7 mouse cellular contexts compared by ENCODE assay signal in the genomic region with DNA sequence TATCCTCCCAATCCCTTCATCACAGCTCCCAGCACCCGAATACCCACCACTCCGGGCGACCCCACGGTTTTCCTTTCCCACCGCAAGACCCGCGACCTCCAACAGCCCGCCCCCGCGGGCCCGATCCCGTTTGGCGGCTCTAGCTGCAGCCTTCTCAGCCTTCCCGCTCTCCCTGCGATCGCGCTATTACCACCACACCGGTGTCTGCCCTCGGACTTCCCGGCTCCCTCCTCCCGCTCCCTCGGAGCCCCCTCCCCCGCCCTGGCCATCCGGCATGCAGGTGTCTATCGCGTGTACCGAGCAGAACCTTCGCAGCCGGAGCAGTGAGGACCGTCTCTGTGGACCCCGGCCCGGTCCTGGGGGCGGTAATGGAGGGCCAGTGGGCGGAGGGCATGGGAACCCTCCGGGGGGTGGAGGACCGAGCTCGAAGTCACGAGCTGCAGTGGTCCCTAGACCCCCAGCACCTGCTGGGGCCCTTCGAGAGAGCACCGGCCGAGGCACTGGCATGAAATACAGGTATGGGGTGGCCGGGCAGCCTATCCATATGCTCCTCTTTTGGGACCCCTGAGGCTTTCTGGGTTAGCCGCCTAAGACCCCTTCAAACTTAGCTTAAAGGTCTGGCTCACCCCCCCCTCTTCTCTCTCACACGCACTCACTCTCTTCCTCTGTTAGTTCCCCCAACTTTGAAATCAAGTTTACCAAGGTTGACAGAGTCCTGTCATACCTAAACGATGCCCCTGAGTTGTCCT. TPM values are rescaled to one million over a fixed set of nuclear protein-coding genes. Genes with fewer than 3 reads are reported as not detected.
DNase-seq lines count a peak whose midpoint lies in the region; ATAC-seq lines count a peak whose summit lies in the region.

No protein-coding gene starts in this region.

- peak; percentile 36 for DNase-seq in left cerebral cortex, postnatal 4 days
- no peak for DNase-seq in left cerebral cortex, postnatal 25 days (ENCODE audit: low spot score in 2 of 2)
- peak; percentile 66 for DNase-seq in cerebellum, adult 9-11 months
- no peak for DNase-seq in liver, embryonic 11.5 days (ENCODE audit: low spot score)

- intact Hi-C loops in left cerebral cortex, postnatal 4 days (cut with DNase I), result no loop called here
- intact Hi-C loops in left cerebral cortex, postnatal 25 days (cut with DNase I), result no loop called here

- no peaks in the 10 kb centered on the region for H3K27me3 ChIP-seq in forebrain, embryonic 16.5 days (replicated peaks; ENCODE audit: control insufficient read depth, insufficient read depth, low read length)
- H3K27me3 ChIP-seq in liver, embryonic 11.5 days (replicated peaks; ENCODE audit: control insufficient read depth, insufficient read depth, low read length), result peaks cover 48% of the 10 kb centered on the region
- H3K27me3 ChIP-seq in stomach, embryonic 16.5 days (ENCODE audit: control insufficient read depth, insufficient read depth, low read length), result peaks cover 8% of the 10 kb centered on the region

- no peaks in the 10 kb centered on the region for H3K9me3 ChIP-seq in forebrain, embryonic 16.5 days (ENCODE audit: control insufficient read depth, low read length)
- no peaks in the 10 kb centered on the region for H3K9me3 ChIP-seq in liver, embryonic 11.5 days (ENCODE audit: control insufficient read depth, low read length)
- no peaks in the 10 kb centered on the region for H3K9me3 ChIP-seq in stomach, embryonic 16.5 days (replicated peaks; ENCODE audit: control insufficient read depth, low read length)

- H3K4me3 ChIP-seq in forebrain, embryonic 16.5 days (replicated peaks; ENCODE audit: low read length), result peak overlapping the region; percentile 44
- peak overlapping the region; percentile 64 for H3K4me3 ChIP-seq in liver, embryonic 11.5 days (ENCODE audit: low read depth, low read length)
- H3K4me3 ChIP-seq in stomach, embryonic 16.5 days (replicated peaks; ENCODE audit: low read length), result peak overlapping the region; percentile 59

- under 1% methylated on average over 45 of the region's 45 CpGs for WGBS in forebrain, embryonic 16.5 days
- WGBS in liver, embryonic 11.5 days, result 1% methylated on average over 45 of the region's 45 CpGs
- WGBS in stomach, embryonic 16.5 days, result under 1% methylated on average over 45 of the region's 45 CpGs

- H3K9ac ChIP-seq in forebrain, embryonic 16.5 days (replicated peaks; ENCODE audit: low read depth, low read length), result peak overlapping the region; percentile 62
- peak overlapping the region; percentile 64 for H3K9ac ChIP-seq in liver, embryonic 11.5 days (ENCODE audit: low read depth, low read length)
- H3K9ac ChIP-seq in stomach, embryonic 16.5 days (ENCODE audit: low read length), result peak overlapping the region; percentile 76

- H3K27ac ChIP-seq in forebrain, embryonic 16.5 days (ENCODE audit: low read length), result no peak overlapping the region
- no peak overlapping the region; the same call in 1 of the 2 replicates for H3K27ac ChIP-seq in liver, embryonic 11.5 days (ENCODE audit: low read depth, low read length)
- no peak overlapping the region for H3K27ac ChIP-seq in stomach, embryonic 16.5 days (ENCODE audit: low read length)

- ATAC-seq in forebrain, embryonic 16.5 days, result no peak; the same call in 1 of the 2 replicates
- ATAC-seq in liver, embryonic 11.5 days (replicated peaks; ENCODE audit: low FRiP score), result no peak
- no peak for ATAC-seq in stomach, embryonic 16.5 days (ENCODE audit: insufficient read depth, low FRiP score)
- no peak for ATAC-seq in megakaryocyte progenitor cell, adult 5-6 weeks (replicated peaks; ENCODE audit: poor library complexity)

- peak overlapping the region; percentile 64 for H3K4me2 ChIP-seq in forebrain, embryonic 16.5 days (ENCODE audit: low read length)
- H3K4me2 ChIP-seq in liver, embryonic 11.5 days, result peak overlapping the region; percentile 100
- peak overlapping the region; percentile 99 for H3K4me2 ChIP-seq in stomach, embryonic 16.5 days (ENCODE audit: low read depth, low read length)

- no peaks in the 10 kb centered on the region for H3K36me3 ChIP-seq in forebrain, embryonic 16.5 days (ENCODE audit: control insufficient read depth, insufficient read depth)
- no peaks in the 10 kb centered on the region for H3K36me3 ChIP-seq in liver, embryonic 11.5 days (ENCODE audit: control insufficient read depth, insufficient read depth, low read length)
- no peaks in the 10 kb centered on the region for H3K36me3 ChIP-seq in stomach, embryonic 16.5 days (ENCODE audit: control insufficient read depth, insufficient read depth, low read length)

- H3K4me1 ChIP-seq in forebrain, embryonic 16.5 days (replicated peaks; ENCODE audit: control insufficient read depth, insufficient read depth, low read length), result peaks cover 46% of the 10 kb centered on the region
- peaks cover 41% of the 10 kb centered on the region for H3K4me1 ChIP-seq in liver, embryonic 11.5 days (replicated peaks; ENCODE audit: control insufficient read depth, insufficient read depth, low read length)
- H3K4me1 ChIP-seq in stomach, embryonic 16.5 days (ENCODE audit: control insufficient read depth, insufficient read depth, low read length), result peaks cover 35% of the 10 kb centered on the region

RNA-seq across cellular contexts. Expression of a gene that starts 0.5 kb away (rescaled TPM):
- total RNA-seq in left cerebral cortex, postnatal 4 days (2021), result 10 to 100 TPM in 1 of 2 experiments, 1 to 10 TPM in 1; 8.8 to 12.6 TPM
- total RNA-seq in left cerebral cortex, postnatal 25 days (2021), result 10 to 100 TPM; 67.1 to 68.0 TPM
- polyA plus RNA-seq in forebrain, embryonic 16.5 days (2015; fragmentation: Nextera tagmentation; extraction: Ambion mirVana), result 5.7 and 6.0 TPM in 2 replicates
- polyA plus RNA-seq in liver, embryonic 11.5 days (2014; fragmentation: Nextera tagmentation; extraction: Ambion mirVana), result 0.42 and 0.52 TPM in 2 replicates
- polyA plus RNA-seq in stomach, embryonic 16.5 days (2015; fragmentation: Nextera tagmentation; extraction: Ambion mirVana), result 0.65 and 0.79 TPM in 2 replicates
- 0.07 and 0.34 TPM in 2 replicates for total RNA-seq in megakaryocyte progenitor cell, adult 5-6 weeks (2015)
- total RNA-seq in megakaryocyte progenitor cell, adult 5-6 weeks (2017), result 0.14 TPM in 1 of 2 replicates, not detected in the other

RNA-seq across cellular contexts. Expression of a gene that starts 2.8 kb away (rescaled TPM):
- 10 to 100 TPM; 67.1 to 69.1 TPM for total RNA-seq in left cerebral cortex, postnatal 4 days (2021)
- total RNA-seq in left cerebral cortex, postnatal 25 days (2021), result 10 to 100 TPM; 59.0 to 60.5 TPM
- 162 and 166 TPM in 2 replicates for polyA plus RNA-seq in forebrain, embryonic 16.5 days (2015; fragmentation: Nextera tagmentation; extraction: Ambion mirVana)
- polyA plus RNA-seq in liver, embryonic 11.5 days (2014; fragmentation: Nextera tagmentation; extraction: Ambion mirVana), result 114 and 123 TPM in 2 replicates
- polyA plus RNA-seq in stomach, embryonic 16.5 days (2015; fragmentation: Nextera tagmentation; extraction: Ambion mirVana), result 131 and 147 TPM in 2 replicates
- total RNA-seq in megakaryocyte progenitor cell, adult 5-6 weeks (2015), result 117 and 136 TPM in 2 replicates
- 87.2 and 103 TPM in 2 replicates for total RNA-seq in megakaryocyte progenitor cell, adult 5-6 weeks (2017)

RNA-seq across cellular contexts. Expression of a gene that starts 3.0 kb away (rescaled TPM):
- total RNA-seq in left cerebral cortex, postnatal 4 days (2021), result 10 to 100 TPM; 23.9 to 25.2 TPM
- 10 to 100 TPM; 14.2 to 18.3 TPM for total RNA-seq in left cerebral cortex, postnatal 25 days (2021)
- 31.0 and 32.5 TPM in 2 replicates for polyA plus RNA-seq in forebrain, embryonic 16.5 days (2015; fragmentation: Nextera tagmentation; extraction: Ambion mirVana)
- polyA plus RNA-seq in liver, embryonic 11.5 days (2014; fragmentation: Nextera tagmentation; extraction: Ambion mirVana), result 14.9 and 17.1 TPM in 2 replicates
- polyA plus RNA-seq in stomach, embryonic 16.5 days (2015; fragmentation: Nextera tagmentation; extraction: Ambion mirVana), result 18.3 and 18.9 TPM in 2 replicates
- 30.5 and 49.5 TPM in 2 replicates for total RNA-seq in megakaryocyte progenitor cell, adult 5-6 weeks (2015)
- 26.9 and 29.8 TPM in 2 replicates for total RNA-seq in megakaryocyte progenitor cell, adult 5-6 weeks (2017)

RNA-seq across cellular contexts. Expression of a gene that starts 13.7 kb away (rescaled TPM):
- total RNA-seq in left cerebral cortex, postnatal 4 days (2021), result 10 to 100 TPM; 77.3 to 89.1 TPM
- total RNA-seq in left cerebral cortex, postnatal 25 days (2021), result 100 to 1,000 TPM; 141 to 143 TPM
- polyA plus RNA-seq in forebrain, embryonic 16.5 days (2015; fragmentation: Nextera tagmentation; extraction: Ambion mirVana), result 109 and 144 TPM in 2 replicates
- polyA plus RNA-seq in liver, embryonic 11.5 days (2014; fragmentation: Nextera tagmentation; extraction: Ambion mirVana), result 4.3 and 5.4 TPM in 2 replicates
- polyA plus RNA-seq in stomach, embryonic 16.5 days (2015; fragmentation: Nextera tagmentation; extraction: Ambion mirVana), result 11.8 TPM in 2 replicates
- 4.3 and 6.2 TPM in 2 replicates for total RNA-seq in megakaryocyte progenitor cell, adult 5-6 weeks (2015)
- total RNA-seq in megakaryocyte progenitor cell, adult 5-6 weeks (2017), result 5.1 and 7.1 TPM in 2 replicates

RNA-seq across cellular contexts. Expression of a gene that starts 42.6 kb away (rescaled TPM):
- total RNA-seq in left cerebral cortex, postnatal 4 days (2021), result 100 to 1,000 TPM; 552 to 572 TPM
- 100 to 1,000 TPM; 449 to 474 TPM for total RNA-seq in left cerebral cortex, postnatal 25 days (2021)
- 132 and 146 TPM in 2 replicates for polyA plus RNA-seq in forebrain, embryonic 16.5 days (2015; fragmentation: Nextera tagmentation; extraction: Ambion mirVana)
- 13.8 and 17.1 TPM in 2 replicates for polyA plus RNA-seq in liver, embryonic 11.5 days (2014; fragmentation: Nextera tagmentation; extraction: Ambion mirVana)
- 48.5 and 55.4 TPM in 2 replicates for polyA plus RNA-seq in stomach, embryonic 16.5 days (2015; fragmentation: Nextera tagmentation; extraction: Ambion mirVana)
- 17.0 and 22.4 TPM in 2 replicates for total RNA-seq in megakaryocyte progenitor cell, adult 5-6 weeks (2015)
- total RNA-seq in megakaryocyte progenitor cell, adult 5-6 weeks (2017), result 19.9 and 38.2 TPM in 2 replicates

Comparison
In these comparisons a context has a peak if more than half of its experiments do, and no peak if none do; other contexts are left out.
1. DNase-seq: peak in left cerebral cortex, postnatal 4 days (single experiment) and cerebellum, adult 9-11 months (single experiment); none in left cerebral cortex, postnatal 25 days (0 of 2) and liver, embryonic 11.5 days (single experiment).
2. RNA of a gene that starts 0.5 kb away (total RNA-seq): 67.1 to 68.0 TPM in left cerebral cortex, postnatal 25 days and 8.8 to 12.6 TPM in left cerebral cortex, postnatal 4 days; 0.07 to 0.34 TPM in megakaryocyte progenitor cell, adult 5-6 weeks; every median in the first group is over 4 times any median in the second.
3. Peak in every context shown above with its lines, with median percentiles within 50 percentile points of each other: H3K4me2 ChIP-seq, H3K4me3 ChIP-seq and H3K9ac ChIP-seq.